Mouse (Mus musculus) spleen, embryonic (tissue): ENCODE measurements around the gene Irf2bpl.

Experiments used
- CTCF ChIA-PET: fragments of 350-600 bp; sonication (Branson Sonifier 250); formaldehyde crosslinking; loops from one replicate; lab custom pipeline; 2022; lab: Charles Lee

The Irf2bpl gene

DNA sequence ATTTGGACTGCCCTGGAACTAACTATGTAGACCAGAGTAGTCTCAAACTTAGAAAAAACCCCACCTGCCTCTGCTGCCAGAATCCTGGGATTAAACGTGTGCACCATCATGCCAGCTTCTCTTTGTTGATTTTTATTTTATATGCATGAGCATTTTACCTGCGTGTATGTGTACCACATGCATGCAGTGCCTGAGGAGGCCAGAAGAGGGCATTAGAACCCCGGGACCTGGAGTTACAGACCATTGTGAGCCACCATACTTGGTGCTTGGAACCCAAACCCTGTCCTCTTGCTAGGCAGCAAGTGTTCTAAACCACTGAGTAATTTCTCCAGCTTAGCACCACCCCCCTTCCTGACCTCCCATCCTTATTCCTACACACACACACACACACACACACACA lies 13.6 kb downstream of the Irf2bpl start:
- CTCF ChIA-PET: no interaction called here

DNA sequence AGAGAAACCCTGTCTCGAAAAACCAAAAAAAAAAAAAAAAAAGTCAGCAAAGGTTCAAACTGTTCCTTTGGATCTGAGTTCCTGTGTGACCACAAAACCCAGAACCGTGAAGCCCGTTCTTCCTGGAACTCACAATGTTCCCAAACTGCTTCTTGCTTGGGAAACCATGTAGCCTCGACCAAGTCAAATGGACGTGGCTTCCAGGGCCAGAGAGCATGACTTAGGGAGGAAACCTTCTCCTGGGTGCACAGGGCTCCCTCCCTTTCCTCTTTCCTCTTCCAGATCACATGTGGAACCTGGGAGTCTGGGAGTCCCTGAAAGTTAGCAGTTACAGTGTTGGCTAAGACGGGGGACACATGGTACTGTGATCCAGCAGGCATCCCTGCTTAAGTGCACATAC lies 14.8 kb downstream of the Irf2bpl start:
- CTCF ChIA-PET: interaction anchor here (0.7 kb wide), 1 partner anchor 42 kb away, joined by 4 read pairs; no protein-coding TSS in a partner anchor

DNA sequence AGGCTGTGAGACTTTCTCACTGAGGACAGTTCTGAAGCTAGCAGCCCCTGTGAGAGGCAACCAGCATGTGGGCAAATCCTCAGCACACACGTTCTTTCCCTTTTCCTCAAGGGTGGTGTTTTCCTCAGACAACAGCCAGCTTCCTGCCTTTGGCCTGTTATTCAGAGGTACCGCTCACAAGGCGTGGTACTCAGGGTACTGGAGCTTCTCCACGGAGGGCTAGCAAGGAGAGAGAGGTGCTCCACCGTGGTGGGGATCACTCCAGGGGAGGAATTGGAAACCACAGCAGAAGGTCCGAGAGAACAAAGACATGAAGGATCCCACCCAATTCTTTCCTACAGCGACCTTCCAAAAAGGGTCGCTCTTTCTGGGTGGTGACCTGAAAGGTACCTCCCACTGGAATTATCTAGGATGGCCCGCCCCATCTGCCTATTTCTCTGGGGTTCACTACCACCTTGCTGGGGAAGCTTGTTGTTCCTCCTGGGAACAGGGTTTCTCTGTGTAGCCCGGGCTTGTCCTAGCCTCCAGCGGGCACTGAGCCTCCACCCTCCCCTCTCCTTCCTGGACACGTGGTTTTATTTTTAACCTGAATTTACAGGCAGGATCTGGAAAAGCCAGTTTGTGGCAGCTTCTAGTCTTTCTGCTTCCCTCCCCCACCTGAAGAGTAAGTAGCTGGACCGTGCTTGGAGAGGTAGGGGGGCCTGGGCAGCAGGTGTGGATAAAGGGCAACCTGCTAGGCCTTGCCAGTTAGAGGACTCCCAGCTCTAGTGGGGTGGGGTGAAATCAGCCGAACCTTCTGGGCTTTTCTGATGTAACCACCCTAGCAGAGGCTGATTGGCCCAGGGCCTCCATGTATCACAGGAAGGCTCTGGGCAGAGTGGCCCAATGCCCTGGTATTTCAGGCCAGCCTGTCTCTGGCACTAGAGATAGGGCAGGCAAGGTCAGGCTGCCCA lies 17.1 kb downstream of the Irf2bpl start:
- CTCF ChIA-PET: no interaction called here

DNA sequence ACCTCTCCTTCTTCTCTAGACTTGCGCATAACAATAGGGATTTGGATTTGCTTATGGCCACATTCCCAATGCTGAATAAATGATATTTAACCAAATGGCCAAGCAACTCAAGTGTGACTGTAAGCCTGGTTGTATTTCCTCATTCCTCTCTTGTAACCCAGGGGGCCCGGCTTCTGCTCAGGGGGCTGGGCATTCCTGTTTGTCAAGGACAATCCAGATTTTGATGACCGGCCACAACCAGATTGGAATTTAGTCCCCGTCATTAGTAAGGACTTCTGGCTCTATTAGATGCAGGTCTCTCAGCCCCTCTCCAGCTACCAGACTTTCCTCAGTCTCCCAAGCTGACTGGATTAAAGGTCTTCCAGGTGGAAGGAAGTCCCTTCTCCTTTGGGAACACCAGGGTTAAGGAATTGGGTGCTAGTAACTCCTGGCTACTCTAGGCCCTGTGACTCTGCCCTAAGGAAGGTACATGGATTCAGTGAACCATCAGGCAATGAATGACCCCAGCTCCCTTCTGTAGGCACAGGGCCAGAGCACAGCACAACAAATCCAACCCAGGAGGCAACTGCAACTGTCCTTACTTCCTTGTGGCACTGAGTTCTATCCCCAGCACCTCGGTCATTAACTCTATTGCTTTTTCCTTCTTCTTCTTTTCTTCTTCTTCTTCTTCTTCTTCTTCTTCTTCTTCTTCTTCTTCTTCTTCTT lies 20.1 kb downstream of the Irf2bpl start:
- CTCF ChIA-PET: no interaction called here

DNA sequence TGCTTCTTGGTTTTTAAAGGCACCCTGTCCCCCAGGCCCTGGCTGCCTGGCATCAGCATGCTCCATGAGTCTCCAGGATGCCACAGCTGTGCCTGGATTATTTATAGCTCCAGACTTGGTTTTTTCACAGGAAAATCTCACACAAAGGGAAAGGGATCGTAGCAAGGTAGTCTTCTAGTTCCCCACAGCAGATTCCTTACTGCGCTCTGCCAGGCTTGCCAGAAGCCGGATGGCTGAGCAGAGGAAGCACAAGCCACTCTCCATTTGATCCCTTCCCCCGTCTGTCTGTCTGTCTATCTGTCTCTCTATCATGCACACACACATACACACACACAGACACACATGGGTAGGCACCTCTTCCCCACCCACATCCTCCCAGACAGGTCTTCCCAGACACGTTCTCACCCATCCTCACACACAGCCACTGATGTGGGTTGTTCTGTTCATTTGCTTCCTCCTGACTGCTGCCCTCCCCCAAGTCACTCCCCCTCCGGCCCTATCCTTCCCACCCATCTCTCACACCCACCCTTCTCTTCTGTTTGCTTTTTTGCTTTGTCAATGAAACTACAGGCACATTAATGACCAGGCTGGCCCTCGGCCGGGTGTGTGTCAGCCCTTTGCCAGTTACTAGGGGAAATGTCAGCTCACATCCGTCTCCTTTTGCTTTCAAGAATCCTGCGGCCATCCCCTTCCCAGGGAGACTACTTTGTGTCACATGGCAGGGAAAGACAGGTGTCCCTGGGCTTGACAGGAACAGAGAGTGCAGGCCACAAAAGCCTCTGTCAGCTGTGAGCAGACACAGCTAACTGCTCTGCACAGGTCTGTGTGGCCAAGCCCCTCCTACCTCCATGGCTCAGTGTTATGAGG lies 24.4 kb downstream of the Irf2bpl start:
- CTCF ChIA-PET: interaction anchor here (0.7 to 0.8 kb wide), 3 partner anchors 23 to 45 kb away, joined by 4 to 7 read pairs (median 7); no protein-coding TSS in a partner anchor

DNA sequence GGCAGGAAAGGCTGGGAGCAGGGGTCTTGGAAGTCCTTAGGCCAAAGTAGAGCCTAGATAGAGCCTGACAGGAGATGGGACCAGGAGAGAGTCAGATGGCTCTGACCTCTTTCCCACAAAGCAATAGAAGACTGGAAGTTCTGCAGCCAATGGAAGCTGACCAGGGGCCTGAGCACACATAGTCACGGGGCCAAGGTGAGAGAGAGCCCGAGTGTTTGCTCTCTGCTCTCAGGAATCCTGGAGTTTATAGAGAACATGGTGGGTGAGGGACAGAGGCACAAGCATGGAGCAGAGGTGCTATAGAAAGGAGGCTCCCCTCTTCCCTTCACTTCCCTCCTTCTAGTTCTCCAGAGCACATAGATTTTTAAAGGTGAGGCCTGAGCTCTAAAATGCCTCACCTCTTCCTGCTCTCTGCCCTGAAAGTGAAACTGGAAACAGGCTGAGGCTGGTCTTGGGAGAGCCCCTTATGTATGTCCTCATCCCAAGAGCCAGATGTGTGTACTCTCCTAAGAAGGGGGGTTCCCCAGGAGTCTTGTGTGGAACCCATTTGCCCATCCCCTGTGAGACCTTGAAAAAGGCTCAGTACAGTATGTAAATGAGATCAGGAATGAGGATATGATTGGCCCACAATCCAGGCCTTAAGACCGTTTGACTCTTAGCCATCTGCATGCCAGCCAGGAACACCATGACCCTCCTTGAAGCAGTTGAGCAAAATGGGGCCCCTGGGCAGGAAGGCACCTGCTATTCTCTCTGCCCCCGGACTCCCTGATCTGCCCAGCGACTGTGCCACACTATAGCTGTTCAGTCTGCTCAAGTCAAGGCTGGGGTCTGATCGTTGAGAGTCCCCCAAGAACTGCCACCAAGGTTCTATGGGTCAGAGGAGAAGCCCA lies 25.4 kb downstream of the Irf2bpl start:
- CTCF ChIA-PET: interaction anchor here (0.5 to 1.1 kb wide), 2 partner anchors 23 to 288 kb away, joined by 3 to 4 read pairs; no protein-coding TSS in a partner anchor

DNA sequence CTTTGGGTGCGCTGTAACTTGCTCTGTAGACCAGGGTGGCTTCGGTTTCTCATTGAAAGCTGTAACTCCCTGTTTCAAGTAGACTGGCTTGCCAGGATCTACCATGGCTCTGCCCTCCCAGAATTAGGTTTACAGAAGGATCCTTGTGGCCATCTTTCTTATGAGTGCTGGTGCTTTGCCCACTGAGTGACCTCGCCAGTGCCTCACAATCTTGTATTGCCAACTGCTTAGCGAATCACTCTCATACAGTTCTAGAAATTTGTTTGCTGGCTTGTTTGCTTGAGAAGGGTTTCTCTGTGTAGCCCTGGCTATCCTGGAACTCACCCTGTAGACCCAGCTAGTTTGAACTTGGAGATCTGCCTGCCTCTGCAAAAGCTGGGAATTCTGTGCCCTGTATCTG lies 26.1 kb downstream of the Irf2bpl start:
- CTCF ChIA-PET: interaction anchor here (0.5 to 1.1 kb wide), 2 partner anchors 22 to 289 kb away, joined by 3 to 4 read pairs; no protein-coding TSS in a partner anchor

DNA sequence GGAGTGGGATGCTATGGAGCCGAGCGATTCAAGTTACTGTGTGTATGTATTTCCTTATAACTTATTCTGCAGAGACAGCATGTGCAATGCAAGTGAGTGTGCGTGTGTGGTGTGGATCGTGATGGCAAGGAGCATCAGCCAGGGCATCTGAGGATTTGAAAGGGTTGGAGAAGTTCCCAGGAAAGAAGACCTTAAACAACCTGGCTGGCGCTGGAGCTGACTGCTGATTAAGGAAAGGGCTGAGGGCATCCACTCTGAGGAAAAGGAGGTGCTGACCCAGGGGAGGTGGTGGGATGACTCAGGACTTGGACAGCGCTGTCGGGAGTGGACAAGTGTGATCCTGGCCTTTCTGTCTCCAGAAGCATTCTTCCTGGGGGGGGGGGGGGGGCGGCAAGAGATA lies 27.3 kb downstream of the Irf2bpl start:
- CTCF ChIA-PET: interaction anchor here (0.6 to 0.7 kb wide), 2 partner anchors 51 to 106 kb away, joined by 8 to 20 read pairs; no protein-coding TSS in a partner anchor

DNA sequence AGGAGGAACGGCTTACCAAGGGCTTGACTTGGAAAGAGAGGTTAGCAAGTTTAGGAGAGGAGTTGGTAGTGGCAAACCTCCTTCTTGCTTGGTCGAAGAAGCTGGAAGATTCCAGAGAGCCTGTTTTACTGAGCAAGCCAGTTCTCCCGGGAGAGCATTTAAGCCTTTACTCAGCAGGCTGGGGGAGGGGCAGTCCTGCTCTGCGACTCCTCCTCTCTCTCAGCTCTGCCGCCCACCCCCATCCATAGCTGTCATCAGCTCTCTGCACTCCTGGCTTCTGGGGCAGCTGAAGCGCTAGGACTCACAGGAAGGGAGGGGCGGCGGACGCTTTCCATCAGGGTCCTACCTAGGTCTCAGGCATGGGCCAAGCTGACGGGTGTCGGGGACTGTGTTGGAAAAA lies 28.9 kb downstream of the Irf2bpl start:
- CTCF ChIA-PET: no interaction called here

DNA sequence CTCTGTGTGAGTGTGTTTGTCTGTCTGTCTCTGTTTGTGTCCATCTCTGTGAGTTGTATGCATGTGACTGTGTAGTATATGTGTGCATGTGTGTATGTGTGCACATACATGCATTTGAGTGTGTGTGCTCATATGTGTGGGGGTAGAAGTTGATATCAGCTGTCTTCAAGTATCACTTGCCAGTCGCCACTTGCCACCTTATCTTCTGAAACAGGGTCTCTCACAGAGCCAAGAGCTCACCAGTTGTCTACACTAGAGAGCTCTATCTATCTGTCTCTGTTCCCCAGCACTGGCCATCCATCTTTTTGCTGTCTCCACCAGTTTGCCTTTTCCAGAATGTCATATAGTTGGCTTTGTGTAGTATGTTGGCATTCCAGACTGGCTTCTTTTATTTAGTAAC lies 31.1 kb downstream of the Irf2bpl start:
- CTCF ChIA-PET: interaction anchor here (0.7 kb wide), 1 partner anchor 54 kb away, joined by 3 read pairs; no protein-coding TSS in a partner anchor

DNA sequence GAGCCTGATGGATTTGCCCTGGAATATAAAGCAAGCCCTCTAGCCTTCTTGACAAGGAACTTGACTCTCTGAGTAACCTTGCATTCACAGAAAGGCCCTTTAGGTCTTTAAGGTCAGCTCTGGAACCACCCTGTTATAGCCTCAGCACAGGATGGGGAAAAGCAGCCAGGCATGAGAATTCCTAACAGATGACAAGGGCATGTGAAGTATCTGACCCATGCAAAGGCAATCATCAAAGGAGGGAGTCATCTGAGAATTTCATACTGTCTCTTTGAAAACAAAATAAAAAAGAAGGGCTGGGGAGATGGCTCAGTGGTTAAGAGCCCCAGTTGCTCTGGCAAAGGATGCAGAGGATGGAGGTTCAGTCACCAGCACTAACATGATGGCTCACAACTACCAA lies 33.3 kb downstream of the Irf2bpl start:
- CTCF ChIA-PET: interaction anchor here (0.6 to 0.7 kb wide), 2 partner anchors 26 to 54 kb away, joined by 4 to 5 read pairs; no protein-coding TSS in a partner anchor

DNA sequence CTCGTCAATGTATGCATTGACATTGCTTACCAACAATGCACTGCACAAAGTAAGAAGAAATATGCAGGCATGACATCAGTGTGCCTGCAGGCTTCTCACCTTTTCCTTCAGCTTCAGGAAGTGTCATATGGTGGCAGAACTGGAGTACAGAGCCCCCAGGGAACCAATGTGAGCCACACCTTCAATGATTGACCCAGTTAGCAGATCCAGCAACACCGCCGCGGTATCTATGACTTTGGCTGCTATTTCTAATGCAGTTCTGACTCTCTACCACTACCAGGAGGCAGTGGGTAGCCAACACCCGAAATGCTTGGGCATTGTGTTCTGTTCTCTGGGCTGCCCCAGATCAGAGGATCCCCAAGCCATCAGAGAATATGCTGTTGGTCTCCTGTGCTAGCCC lies 33.9 kb downstream of the Irf2bpl start:
- CTCF ChIA-PET: interaction anchor here (0.6 kb wide), 2 partner anchors 45 to 54 kb away, joined by 4 to 8 read pairs; no protein-coding TSS in a partner anchor

DNA sequence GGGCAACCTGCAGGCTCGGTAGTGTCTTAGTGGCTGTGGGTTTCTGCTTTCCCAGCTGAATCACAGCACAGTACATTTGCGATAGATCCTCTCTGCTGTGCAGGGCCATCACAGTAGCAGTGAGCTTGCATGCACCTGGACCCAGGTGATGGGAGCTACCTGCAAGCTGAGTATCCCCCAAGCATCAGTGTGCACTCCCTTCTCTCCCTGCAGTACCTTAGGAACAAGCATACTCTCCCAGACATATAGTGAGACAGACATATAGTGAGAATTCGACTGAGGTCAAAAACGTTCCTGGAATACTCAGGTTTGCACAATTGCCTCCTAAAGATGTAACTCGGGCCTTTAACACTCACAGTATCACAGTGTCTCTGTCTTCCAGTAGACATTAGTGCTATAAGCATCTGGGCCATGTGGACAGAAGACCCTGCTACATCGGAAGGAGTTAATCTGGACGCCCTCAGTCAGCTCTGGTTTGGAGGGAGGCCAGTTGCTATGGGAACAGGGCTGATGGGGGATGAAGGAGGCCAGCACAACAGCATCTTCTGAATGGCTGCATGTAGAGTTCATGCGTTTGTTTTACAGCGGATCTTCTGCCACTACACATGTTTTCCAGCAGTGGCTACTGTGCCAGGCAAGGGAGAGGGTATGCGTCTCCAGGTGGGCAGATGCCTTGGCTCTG lies 34.5 kb downstream of the Irf2bpl start:
- CTCF ChIA-PET: interaction anchor here (0.6 kb wide), 1 partner anchor 45 kb away, joined by 8 read pairs; no protein-coding TSS in a partner anchor

DNA sequence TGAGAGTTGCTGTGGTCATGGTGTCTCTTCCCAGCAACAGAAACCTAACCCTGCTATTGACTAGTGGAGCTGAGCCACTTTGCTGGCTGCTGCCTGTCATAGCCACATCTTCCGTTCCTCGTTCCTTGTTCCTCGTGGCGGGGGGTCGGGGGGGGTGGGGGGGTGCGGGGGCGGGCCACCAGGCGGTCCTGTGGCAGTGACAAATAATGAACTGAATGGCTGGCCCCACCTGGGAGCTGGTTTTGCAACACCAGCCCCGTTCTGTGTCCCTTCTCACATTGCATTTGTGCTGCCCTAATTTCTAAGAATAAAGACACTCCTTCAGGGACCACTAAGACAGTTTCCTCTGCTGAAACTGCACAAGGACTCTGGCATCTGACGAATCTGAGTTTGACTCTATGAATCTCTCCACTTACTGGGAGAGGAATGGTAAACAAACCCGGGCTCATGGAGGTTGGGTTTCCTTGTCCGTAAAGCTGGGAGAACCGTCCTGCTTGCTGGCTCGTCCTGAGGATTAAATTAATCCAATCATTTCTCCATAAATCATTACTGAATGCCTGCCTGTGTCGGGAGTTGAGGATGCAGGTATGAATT lies 41.6 kb downstream of the Irf2bpl start:
- CTCF ChIA-PET: no interaction called here

DNA sequence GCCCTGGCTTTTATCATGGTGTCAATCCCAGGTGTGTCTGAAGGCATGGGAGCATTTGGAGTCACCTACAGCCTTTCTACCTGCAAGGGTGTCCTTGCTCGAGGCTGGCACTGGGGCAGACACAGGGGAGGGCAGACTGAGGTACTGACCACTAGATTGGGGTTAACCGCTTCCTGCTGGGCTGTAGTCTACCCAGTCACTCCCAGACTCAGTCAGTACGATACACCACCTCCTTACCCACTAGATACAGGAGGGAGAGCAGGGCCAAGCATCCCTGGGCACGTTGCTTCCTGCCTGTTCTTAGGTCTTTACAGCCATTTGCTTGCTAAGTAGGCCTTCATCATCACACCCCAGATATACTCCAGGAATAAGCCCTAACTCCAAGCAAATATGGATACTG lies 44.1 kb downstream of the Irf2bpl start:
- CTCF ChIA-PET: no interaction called here

DNA sequence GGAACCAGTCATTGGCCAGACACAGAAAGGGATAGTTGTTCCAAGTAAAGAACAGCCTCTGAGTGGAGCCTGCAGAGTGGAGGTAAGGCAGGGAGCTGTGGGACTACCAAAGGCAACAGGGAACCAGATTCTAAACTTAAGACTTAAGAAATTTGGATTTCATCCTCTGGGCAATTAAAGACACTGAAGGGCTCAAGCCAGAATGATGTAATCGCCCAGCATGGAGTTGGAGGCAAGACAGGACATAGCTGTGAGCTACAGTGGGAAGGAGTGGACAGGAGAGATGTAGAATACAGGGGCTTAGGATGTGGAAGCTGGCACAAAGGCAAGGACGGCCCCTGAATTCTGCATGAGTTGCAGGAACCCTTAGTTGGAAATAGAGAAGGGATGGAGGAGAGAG lies 46.4 kb downstream of the Irf2bpl start:
- CTCF ChIA-PET: interaction anchor here (1.0 kb wide), 2 partner anchors 13 to 66 kb away, joined by 3 read pairs; no protein-coding TSS in a partner anchor

DNA sequence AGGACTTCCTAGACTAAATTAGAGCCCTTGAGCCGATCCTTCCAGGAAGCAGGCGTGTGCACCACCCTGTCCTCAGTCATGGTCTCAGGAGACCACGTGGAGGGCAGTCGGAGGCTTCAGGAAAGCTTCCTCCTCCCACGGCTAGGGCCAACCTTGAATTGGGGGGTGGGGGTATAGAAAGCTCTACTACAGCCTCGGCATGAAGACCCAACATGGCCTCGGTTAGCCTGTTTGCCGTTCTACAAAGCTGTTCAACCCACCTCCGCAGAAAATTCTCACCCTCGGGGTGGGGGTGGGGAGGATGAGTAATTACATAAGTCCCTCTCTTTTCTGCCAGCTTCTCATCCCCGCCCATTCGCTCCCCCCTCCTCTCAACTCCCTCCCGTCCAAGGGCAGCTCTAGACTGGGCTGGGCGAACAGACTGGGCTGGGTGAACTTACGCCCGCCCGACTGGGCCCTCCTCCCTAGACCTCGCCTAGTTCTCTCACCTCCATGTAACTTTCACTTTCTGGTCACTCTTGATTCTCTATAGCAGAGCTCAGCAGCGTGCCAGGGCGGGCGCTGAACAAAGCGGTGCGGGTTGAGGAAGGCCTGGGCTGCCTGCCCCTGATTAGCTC lies 48.1 kb downstream of the Irf2bpl start:
- CTCF ChIA-PET: interaction anchor here (0.6 to 1.4 kb wide), 5 partner anchors 18 to 58 kb away, joined by 3 to 4 read pairs (median 3); no protein-coding TSS in a partner anchor

DNA sequence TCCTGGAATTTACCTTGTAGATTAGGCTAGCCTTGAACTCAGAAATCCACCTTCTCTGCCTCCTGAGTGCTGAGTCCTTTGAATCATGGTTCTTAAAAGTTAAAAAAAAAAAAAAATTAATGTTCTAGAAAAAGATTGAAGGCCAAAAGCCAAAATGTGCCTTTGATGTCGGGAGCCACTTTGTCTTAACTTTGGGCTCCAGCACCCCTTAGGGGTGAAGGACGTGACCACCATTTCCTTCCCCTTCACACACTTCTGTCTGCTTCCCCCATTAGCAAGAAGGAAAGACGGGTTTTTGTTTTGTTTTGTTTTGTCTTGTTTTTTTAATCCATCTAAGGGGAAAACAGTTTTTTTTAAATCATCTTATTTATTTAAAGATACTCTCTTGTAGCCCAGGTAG lies 48.7 kb downstream of the Irf2bpl start:
- CTCF ChIA-PET: interaction anchor here (0.6 to 1.4 kb wide), 4 partner anchors 22 to 59 kb away, joined by 3 to 4 read pairs (median 3); no protein-coding TSS in a partner anchor
